7 mouse cellular contexts compared by ENCODE assay signal in genomic region chr13:74769871-74770270, GRCm38 (mm10). TPM values are rescaled to one million over a fixed set of nuclear protein-coding genes. Genes with fewer than 3 reads are reported as not detected.
DNase-seq lines count a peak whose midpoint lies in the region; ATAC-seq lines count a peak whose summit lies in the region.

No protein-coding gene starts in this region.

- no peaks in the 10 kb centered on the region for H3K36me3 ChIP-seq in macrophage (ENCODE audit: inconsistent target)

- DNase-seq in CD4-positive helper T cell, adult 2 months (ENCODE audit: low read depth, low spot score): peak; percentile 70
- peak; percentile 14 for DNase-seq in ES-CJ7 (ENCODE audit: low read depth, low spot score)
- DNase-seq in thymus, postnatal 25 days: peak; percentile 14
- no peak for DNase-seq in adrenal gland, adult 18-20 months (ENCODE audit: low spot score in 2 of 2)

- H3K4me3 ChIP-seq in macrophage (ENCODE audit: inconsistent target): peak overlapping the region; percentile 36

- peak overlapping the region; percentile 51 for H3K27ac ChIP-seq in macrophage

- WGBS in macrophage (ENCODE audit: missing documents): 10% methylated on average over 8 of the region's 8 CpGs

- peaks cover 16% of the 10 kb centered on the region; the same call in 1 of the 2 replicates for H3K79me2 ChIP-seq in macrophage (ENCODE audit: inconsistent target)

- ATAC-seq in erythroid progenitor cell, adult 5-6 weeks (replicated peaks; ENCODE audit: low FRiP score, poor library complexity, severe bottlenecking): peak; percentile 43
- peak; percentile 63 for ATAC-seq in inflammation-experienced regulatory T-cells, adult 6 months

RNA-seq across cellular contexts. Expression of gene Cast, which starts 38.7 kb away (rescaled TPM):
- total RNA-seq in erythroid progenitor cell, adult 5-6 weeks (2015; ENCODE audit: low replicate concordance): 100 and 110 TPM in 2 replicates
- total RNA-seq in erythroid progenitor cell, adult 5-6 weeks (2017; ENCODE audit: low replicate concordance): 222 and 236 TPM in 2 replicates
- 100 to 1,000 TPM; 169 to 206 (median 200) TPM for polyA plus RNA-seq in inflammation-experienced regulatory T-cells, adult 6 months (2017; shearing (Covaris generic))
- total RNA-seq in macrophage (2018; cell fraction: chromatin; rRNA removed): 100 to 1,000 TPM in 23 of 26 experiments, 10 to 100 TPM in 3; 67.1 to 332 (median 175) TPM
- 100 to 1,000 TPM in 1 of 26 experiments, 10 to 100 TPM in 25; 60.2 to 102 (median 73.4) TPM for total RNA-seq in macrophage (2018; cell fraction: cytosol; rRNA removed)
- 100 to 1,000 TPM in 2 of 26 experiments, 10 to 100 TPM in 24; 44.9 to 183 (median 74.5) TPM for total RNA-seq in macrophage (2018; cell fraction: nucleus; rRNA removed)
- 45.0 to 93.3 TPM (median 48.2 TPM) in 3 replicates for polyA plus RNA-seq in macrophage (2018)
- total RNA-seq in adrenal gland, adult 18-20 months (2021): 10 to 100 TPM; 64.2 to 75.1 TPM

Comparison
In these comparisons a context has a peak if more than half of its experiments do, and no peak if none do; other contexts are left out.
1. DNase-seq: peak in CD4-positive helper T cell, adult 2 months (single experiment), ES-CJ7 (single experiment) and thymus, postnatal 25 days (single experiment); none in adrenal gland, adult 18-20 months (0 of 2).